Mouse (Mus musculus): ENCODE measurements around the gene Sapcd1. TPM values are rescaled to one million over a fixed set of nuclear protein-coding genes. Genes with fewer than 3 reads are reported as not detected.

The Sapcd1 gene
- polyA plus RNA-seq, 1 experiment: 2.8 TPM

DNA sequence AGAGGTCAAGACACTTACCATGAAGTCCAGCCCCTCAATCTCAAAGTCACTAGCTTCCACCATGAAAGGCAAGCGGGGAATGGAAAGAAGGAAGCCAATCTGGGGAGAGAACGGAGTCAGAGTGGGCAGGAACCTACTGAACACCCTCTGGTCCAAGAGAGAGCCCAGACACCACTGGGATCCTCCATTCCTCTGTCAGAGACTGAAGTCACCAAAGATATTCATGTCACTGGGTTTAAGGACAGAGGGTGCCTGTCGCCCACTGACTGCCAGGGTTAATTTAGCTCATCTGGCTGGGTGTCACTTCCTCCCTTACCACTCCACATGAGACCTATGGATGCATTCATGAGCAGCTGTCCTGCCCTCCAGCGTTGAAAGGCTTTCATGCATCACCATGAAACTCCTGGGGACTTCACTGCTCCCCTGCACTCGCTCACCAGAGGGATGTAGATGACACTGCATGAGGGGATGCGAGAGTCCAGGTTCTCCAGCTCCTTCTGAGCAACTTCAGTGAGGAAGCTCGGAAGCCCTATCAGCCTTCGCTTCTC, 4.6 kb upstream of the Sapcd1 start:
- Histone ChIP-seq H3K4me3 (replicated peaks; ENCODE audit: extremely low read depth, low read depth, low read length) (no peak overlapping the region), H3K4me1 (ENCODE audit: control insufficient read depth, insufficient read depth, low read length) (no peaks in the 10 kb centered on the region; the same call in 1 of the 2 replicates)
- no peak for TF ChIP-seq POLR2A (IDR thresholded peaks at IDR 0.05; ENCODE audit: borderline replicate concordance, extremely low read depth, low read depth, low read length)
- TF ChIP-seq CTCF (IDR thresholded peaks at IDR 0.05; ENCODE audit: insufficient read depth, low read length): no peak
- DNase-seq: no peak
- 71% methylated on average over 8 of the region's 8 CpGs for WGBS

GRCm38 (mm10) chr17:35031880-35032279, 4.1 kb upstream of the Sapcd1 start:
- Histone ChIP-seq H3K4me1 (ENCODE audit: control insufficient read depth, insufficient read depth, low read length) (no peaks in the 10 kb centered on the region; the same call in 1 of the 2 replicates), H3K4me3 (replicated peaks; ENCODE audit: extremely low read depth, low read depth, low read length) (no peak overlapping the region)
- DNase-seq: no peak
- TF ChIP-seq CTCF (IDR thresholded peaks at IDR 0.05; ENCODE audit: insufficient read depth, low read length): no peak
- TF ChIP-seq POLR2A (IDR thresholded peaks at IDR 0.05; ENCODE audit: borderline replicate concordance, extremely low read depth, low read depth, low read length): no peak
- WGBS: 80% methylated on average over 7 of the region's 7 CpGs

GRCm38 (mm10) chr17:35031272-35031671, 3.5 kb upstream of the Sapcd1 start:
- Histone ChIP-seq H3K4me3 (replicated peaks; ENCODE audit: extremely low read depth, low read depth, low read length) (no peak overlapping the region), H3K4me1 (ENCODE audit: control insufficient read depth, insufficient read depth, low read length) (peaks cover 2% of the 10 kb centered on the region)
- TF ChIP-seq CTCF (IDR thresholded peaks at IDR 0.05; ENCODE audit: insufficient read depth, low read length) (no peak), POLR2A (IDR thresholded peaks at IDR 0.05; ENCODE audit: borderline replicate concordance, extremely low read depth, low read depth, low read length) (no peak)
- WGBS: 89% methylated on average over 11 of the region's 11 CpGs
- no peak for DNase-seq

GRCm38 (mm10) chr17:35029691-35030532, 2.1 kb upstream of the Sapcd1 start:
- H3K4me3 ChIP-seq (replicated peaks; ENCODE audit: extremely low read depth, low read depth, low read length): no peak overlapping the region
- DNase-seq: no peak
- peaks cover 3% of the 10 kb centered on the region for H3K4me1 ChIP-seq (ENCODE audit: control insufficient read depth, insufficient read depth, low read length)
- TF ChIP-seq POLR2A (IDR thresholded peaks at IDR 0.05; ENCODE audit: borderline replicate concordance, extremely low read depth, low read depth, low read length) (no peak), CTCF (IDR thresholded peaks at IDR 0.05; ENCODE audit: insufficient read depth, low read length) (peak; percentile 85)
- WGBS: 38% methylated on average over 19 of the region's 19 CpGs

DNA sequence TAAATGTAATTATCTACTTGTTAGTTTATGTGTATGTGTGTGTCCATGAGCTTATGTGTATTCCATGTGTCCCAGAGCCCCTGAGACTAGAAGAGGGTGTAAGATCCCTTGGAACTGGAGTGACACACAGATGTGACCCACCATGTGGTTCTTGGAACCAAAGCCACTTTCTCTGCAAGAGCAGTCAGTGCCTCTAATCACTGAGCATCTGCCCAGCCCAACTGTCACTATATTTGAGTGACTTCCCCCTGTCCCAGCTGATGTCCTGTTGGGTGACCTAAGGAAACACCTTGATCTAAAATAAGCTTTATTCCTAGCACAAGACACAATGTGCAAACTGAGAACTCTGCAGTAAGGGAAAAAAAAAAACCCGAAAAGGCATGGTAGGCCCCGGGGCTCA, 499 bp upstream of the Sapcd1 start:
- WGBS: 55% methylated on average over 2 of the region's 2 CpGs

DNA sequence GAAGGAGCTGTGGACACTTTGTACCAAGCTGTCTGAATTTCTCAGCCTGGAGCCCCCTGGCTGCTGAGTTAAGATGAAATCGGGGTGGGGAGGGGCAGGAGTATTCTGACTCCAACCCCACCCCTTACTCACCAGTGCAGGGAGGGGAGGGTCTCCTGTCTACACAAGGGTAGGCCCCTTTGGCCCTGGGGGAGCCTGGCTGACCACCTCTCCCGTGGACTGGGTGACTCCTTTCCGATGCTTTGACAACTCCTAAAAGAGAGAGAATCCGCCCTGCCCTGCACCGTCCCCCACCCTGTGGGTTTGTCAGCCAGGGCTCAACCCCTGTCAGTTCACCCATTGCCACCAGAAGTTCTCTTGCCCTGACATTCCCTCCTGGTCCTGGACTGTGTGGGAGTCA, 1.6 kb downstream of the Sapcd1 start:
- TF ChIP-seq POLR2A (IDR thresholded peaks at IDR 0.05; ENCODE audit: borderline replicate concordance, extremely low read depth, low read depth, low read length): no peak
- no peak for TF ChIP-seq CTCF (IDR thresholded peaks at IDR 0.05; ENCODE audit: insufficient read depth, low read length)
- no peak for DNase-seq
- Histone ChIP-seq H3K4me3 (replicated peaks; ENCODE audit: extremely low read depth, low read depth, low read length) (no peak overlapping the region), H3K4me1 (ENCODE audit: control insufficient read depth, insufficient read depth, low read length) (peaks cover 14% of the 10 kb centered on the region)
- WGBS: 84% methylated on average over 5 of the region's 5 CpGs

More for the DNA sequence above, 499 bp upstream of the Sapcd1 start:
- no peak overlapping the region for H3K4me3 ChIP-seq (replicated peaks; ENCODE audit: extremely low read depth, low read depth, low read length)
- peaks cover 5% of the 10 kb centered on the region for H3K4me1 ChIP-seq (ENCODE audit: control insufficient read depth, insufficient read depth, low read length)
- no peak for TF ChIP-seq POLR2A (IDR thresholded peaks at IDR 0.05; ENCODE audit: borderline replicate concordance, extremely low read depth, low read depth, low read length)
- no peak for TF ChIP-seq CTCF (IDR thresholded peaks at IDR 0.05; ENCODE audit: insufficient read depth, low read length)
- DNase-seq: no peak

DNA sequence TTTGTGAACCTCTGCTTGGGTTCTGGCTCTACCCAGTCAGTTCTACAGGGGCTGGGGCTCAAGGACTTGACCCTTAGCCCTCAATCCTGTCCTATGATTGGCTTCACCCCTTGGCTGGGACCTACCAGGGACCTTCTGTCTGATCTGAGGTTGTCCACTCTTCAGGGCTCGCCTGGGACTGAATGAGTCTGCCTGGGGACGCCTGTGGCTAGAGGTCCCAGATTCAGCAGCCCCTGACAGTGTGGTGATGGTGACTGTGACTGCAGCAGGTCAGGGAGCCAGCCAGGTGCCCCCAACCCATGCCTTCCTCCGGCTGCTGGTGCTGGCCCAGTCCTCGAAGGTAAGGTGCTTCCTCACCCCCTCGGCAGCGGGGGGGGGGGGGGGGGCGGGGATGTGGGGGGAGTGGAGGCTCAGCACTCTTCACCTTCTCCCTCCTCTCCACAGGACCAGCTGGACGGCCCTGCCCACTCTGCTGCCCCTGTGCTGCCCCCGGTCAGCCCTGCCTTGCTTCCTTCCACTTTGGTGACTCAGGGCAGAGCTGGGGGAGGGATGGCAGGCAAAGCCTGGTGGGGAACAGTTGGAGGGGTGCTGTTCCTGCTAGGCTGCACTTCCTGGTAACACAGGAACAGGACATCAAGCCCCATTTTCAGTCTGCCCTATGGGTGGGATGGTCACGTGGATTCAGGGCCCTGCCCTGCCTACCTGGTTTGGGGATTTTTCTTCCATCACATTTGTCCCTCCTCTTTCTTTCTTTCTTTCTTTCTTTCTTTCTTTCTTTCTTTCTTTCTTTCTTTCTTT, 2.9 kb downstream of the Sapcd1 start:
- 47% methylated on average over 9 of the region's 10 CpGs for WGBS
- H3K4me1 ChIP-seq (ENCODE audit: control insufficient read depth, insufficient read depth, low read length): peaks cover 17% of the 10 kb centered on the region
- H3K4me3 ChIP-seq (replicated peaks; ENCODE audit: extremely low read depth, low read depth, low read length): no peak overlapping the region
- DNase-seq: no peak
- TF ChIP-seq POLR2A (IDR thresholded peaks at IDR 0.05; ENCODE audit: borderline replicate concordance, extremely low read depth, low read depth, low read length): no peak
- no peak for TF ChIP-seq CTCF (IDR thresholded peaks at IDR 0.05; ENCODE audit: insufficient read depth, low read length)

DNA sequence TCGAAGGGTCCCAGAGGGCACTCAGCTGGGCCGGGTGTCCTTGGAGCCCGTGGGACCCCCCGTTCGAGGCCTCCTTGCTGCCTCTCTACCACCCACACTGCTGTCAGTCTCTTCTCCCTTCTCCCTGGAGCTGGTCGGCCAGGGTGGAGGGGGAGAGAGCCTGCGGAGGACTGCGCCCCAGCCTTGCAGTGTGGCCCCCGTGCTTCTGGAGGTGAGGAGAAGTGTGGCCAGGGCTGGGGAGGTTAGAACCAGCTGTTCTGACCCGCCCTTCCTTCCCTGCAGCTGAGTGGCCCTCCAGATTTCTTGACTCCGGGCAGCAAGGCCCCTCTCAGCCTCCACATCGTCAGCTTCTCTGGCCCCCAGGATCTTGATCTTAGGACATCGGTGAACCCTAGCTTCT, 3.6 kb downstream of the Sapcd1 start:
- Histone ChIP-seq H3K4me1 (ENCODE audit: control insufficient read depth, insufficient read depth, low read length) (peaks cover 17% of the 10 kb centered on the region), H3K4me3 (replicated peaks; ENCODE audit: extremely low read depth, low read depth, low read length) (no peak overlapping the region)
- WGBS: 57% methylated on average over 13 of the region's 13 CpGs
- TF ChIP-seq POLR2A (IDR thresholded peaks at IDR 0.05; ENCODE audit: borderline replicate concordance, extremely low read depth, low read depth, low read length) (no peak), CTCF (IDR thresholded peaks at IDR 0.05; ENCODE audit: insufficient read depth, low read length) (no peak)
- no peak for DNase-seq

DNA sequence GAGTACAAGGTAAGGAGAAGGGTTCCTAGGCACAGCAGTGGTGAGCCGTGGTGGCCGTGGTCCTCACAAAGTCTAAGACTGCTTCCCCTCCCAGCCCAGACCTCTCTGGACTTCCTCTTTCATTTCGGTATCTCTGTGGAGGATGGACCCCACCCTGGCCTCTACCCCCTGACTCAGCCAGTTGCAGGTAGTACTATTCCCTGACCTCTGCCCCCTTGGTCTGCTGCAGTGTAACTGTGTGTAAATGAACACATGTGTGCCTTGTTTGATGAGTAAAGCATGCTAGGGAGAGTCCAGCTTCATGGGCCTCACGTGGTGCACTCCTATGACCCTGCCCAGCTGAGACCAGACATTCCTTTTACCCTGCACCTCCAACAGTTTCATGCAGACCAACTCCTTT, 4.1 kb downstream of the Sapcd1 start:
- WGBS: 51% methylated on average over 4 of the region's 4 CpGs
- Histone ChIP-seq H3K4me3 (replicated peaks; ENCODE audit: extremely low read depth, low read depth, low read length) (no peak overlapping the region), H3K4me1 (ENCODE audit: control insufficient read depth, insufficient read depth, low read length) (peaks cover 17% of the 10 kb centered on the region)
- no peak for TF ChIP-seq CTCF (IDR thresholded peaks at IDR 0.05; ENCODE audit: insufficient read depth, low read length)
- no peak for TF ChIP-seq POLR2A (IDR thresholded peaks at IDR 0.05; ENCODE audit: borderline replicate concordance, extremely low read depth, low read depth, low read length)
- DNase-seq: no peak
